Mouse (Mus musculus): ENCODE measurements at regions not wholly inside any gene's neighbourhood (a gene's known extent, or its start where the extent isn't known, plus 50 kb on each side); places are given as distances from the start of the nearest gene placed in this dataset.

DNA sequence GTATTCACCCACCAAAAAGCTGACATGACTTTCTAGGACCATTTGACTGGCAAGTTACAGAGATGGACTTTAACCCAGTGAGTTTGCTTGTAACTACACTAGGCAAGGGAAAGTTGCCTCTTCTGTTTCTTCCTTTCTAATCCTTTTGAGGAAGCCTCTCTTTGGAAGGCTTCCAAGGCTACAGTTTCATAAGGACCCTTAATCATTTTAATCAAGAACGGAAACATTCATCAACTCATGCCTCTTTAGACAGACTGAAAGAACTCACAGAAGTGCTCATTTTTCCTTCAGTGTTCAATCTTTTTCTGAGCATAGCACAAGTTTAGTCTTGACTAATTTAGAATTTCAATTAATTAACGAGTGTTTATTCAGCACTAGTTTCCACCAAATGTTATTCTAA is 84.2 kb downstream of the Ddx1 start:
- no peak for TF ChIP-seq POLR2A (IDR thresholded peaks at IDR 0.05; ENCODE audit: borderline replicate concordance, extremely low read depth, insufficient read depth, insufficient read length, poor library complexity, severe bottlenecking)
- TF ChIP-seq CTCF (IDR thresholded peaks at IDR 0.05; ENCODE audit: borderline replicate concordance, extremely low read depth, insufficient read depth, insufficient read length): no peak
